Mouse (Mus musculus) testis, adult 2 months (tissue): Measurements from ENCODE around the gene Clpb.

Source experiments
- CTCF ChIP-seq: fragments of 200-500 bp; IDR thresholded peaks from 2 replicates; pipeline ENCODE4 v1.5.1; 2012; ENCODE audit warnings: low read depth, mild to moderate bottlenecking, inconsistent platforms, low read length, moderate library complexity; ENCODE audit not compliant: control insufficient read depth, insufficient read depth, insufficient replicate concordance
- POLR2A ChIP-seq: fragments of 200-500 bp; IDR thresholded peaks from 2 replicates; pipeline ENCODE4 v1.6.1; 2012; ENCODE audit warnings: low read depth, mild to moderate bottlenecking, inconsistent platforms, low read length, moderate library complexity; ENCODE audit not compliant: control insufficient read depth

DNA sequence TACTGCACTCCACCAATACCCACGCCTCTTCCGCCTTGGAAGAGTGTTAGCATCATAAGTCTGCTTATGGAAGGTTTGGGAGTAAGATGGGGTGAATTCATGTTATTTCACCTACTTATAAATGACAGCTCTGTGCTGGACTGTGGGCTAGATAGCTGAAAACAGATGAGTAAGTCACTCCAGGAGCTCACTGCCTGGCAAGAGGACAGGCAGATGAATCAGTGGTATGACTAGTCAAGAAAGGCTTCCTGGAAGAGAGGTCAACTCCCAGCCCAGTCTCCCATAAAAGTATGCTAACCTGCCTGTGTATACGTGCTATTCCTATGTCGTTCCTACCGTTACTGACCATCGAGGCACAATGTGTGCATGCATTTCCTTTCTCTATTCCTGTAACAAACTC is 91.9 kb downstream of the Clpb start:
- TF ChIP-seq CTCF (no peak), POLR2A (no peak)
